Mouse (Mus musculus): ENCODE measurements at regions not wholly inside any gene's neighbourhood (a gene's known extent, or its start where the extent isn't known, plus 50 kb on each side); places are given as distances from the start of the nearest gene placed in this dataset.

- WGBS (ENCODE audit: insufficient replicate concordance), result 63% methylated on average over 2 of the region's 2 CpGs
- H3K4me2 ChIP-seq (ENCODE audit: low read depth, low read length), result no peak overlapping the region
Observed at GRCm38 (mm10) chr3:33902431-33902830, 58.3 kb upstream of the Ccdc39 start.

GRCm38 (mm10) chr3:33903326-33903725 lies 59.2 kb upstream of the Ccdc39 start:
- Histone ChIP-seq H3K4me1 (ENCODE audit: control insufficient read depth, low read depth, low read length) (no peaks in the 10 kb centered on the region), H3K9ac (ENCODE audit: low read depth, low read length) (no peak overlapping the region), H3K9me3 (replicated peaks; ENCODE audit: control insufficient read depth, low read length) (no peaks in the 10 kb centered on the region), H3K27ac (ENCODE audit: low read length) (no peak overlapping the region), H3K4me3 (ENCODE audit: low read depth, low read length) (no peak overlapping the region), H3K27me3 (ENCODE audit: control insufficient read depth, insufficient read depth, low read depth, low read length) (no peaks in the 10 kb centered on the region), H3K36me3 (ENCODE audit: control insufficient read depth, insufficient read depth) (no peaks in the 10 kb centered on the region), H3K4me2 (ENCODE audit: low read depth, low read length) (no peak overlapping the region)
- WGBS (ENCODE audit: insufficient replicate concordance), result 70% methylated on average over 8 of the region's 8 CpGs
- no peak for ATAC-seq (ENCODE audit: low read depth)

More at GRCm38 (mm10) chr3:33902431-33902830, 58.3 kb upstream of the Ccdc39 start:
- Histone ChIP-seq H3K27ac (ENCODE audit: low read length) (no peak overlapping the region), H3K4me3 (ENCODE audit: low read depth, low read length) (no peak overlapping the region), H3K9me3 (replicated peaks; ENCODE audit: control insufficient read depth, low read length) (no peaks in the 10 kb centered on the region), H3K9ac (ENCODE audit: low read depth, low read length) (no peak overlapping the region), H3K27me3 (ENCODE audit: control insufficient read depth, insufficient read depth, low read depth, low read length) (no peaks in the 10 kb centered on the region), H3K4me1 (ENCODE audit: control insufficient read depth, low read depth, low read length) (no peaks in the 10 kb centered on the region), H3K36me3 (ENCODE audit: control insufficient read depth, insufficient read depth) (no peaks in the 10 kb centered on the region)
- no peak for ATAC-seq (ENCODE audit: low read depth)

- H3K36me3 ChIP-seq (ENCODE audit: control insufficient read depth, insufficient read depth), result no peaks in the 10 kb centered on the region
- no peaks in the 10 kb centered on the region for H3K4me1 ChIP-seq (ENCODE audit: control insufficient read depth, low read depth, low read length)
- no peaks in the 10 kb centered on the region for H3K27me3 ChIP-seq (ENCODE audit: control insufficient read depth, insufficient read depth, low read depth, low read length)
- no peak overlapping the region for H3K9ac ChIP-seq (ENCODE audit: low read depth, low read length)
- H3K4me2 ChIP-seq (ENCODE audit: low read depth, low read length), result no peak overlapping the region
- ATAC-seq (ENCODE audit: low read depth), result no peak
- H3K27ac ChIP-seq (ENCODE audit: low read length), result no peak overlapping the region
- H3K4me3 ChIP-seq (ENCODE audit: low read depth, low read length), result no peak overlapping the region
- no peaks in the 10 kb centered on the region for H3K9me3 ChIP-seq (replicated peaks; ENCODE audit: control insufficient read depth, low read length)
- WGBS (ENCODE audit: insufficient replicate concordance), result 55% methylated on average over 4 of the region's 4 CpGs
Observed at GRCm38 (mm10) chr3:33903816-33904215, 59.7 kb upstream of the Ccdc39 start.

GRCm38 (mm10) chr3:33904854-33905678 lies 61.0 kb upstream of the Ccdc39 start:
- no peak for ATAC-seq (ENCODE audit: low read depth)
- WGBS (ENCODE audit: insufficient replicate concordance), result 52% methylated on average over 22 of the region's 22 CpGs
- H3K36me3 ChIP-seq (ENCODE audit: control insufficient read depth, insufficient read depth), result no peaks in the 10 kb centered on the region
- H3K4me2 ChIP-seq (ENCODE audit: low read depth, low read length), result no peak overlapping the region
- H3K27ac ChIP-seq (ENCODE audit: low read length), result no peak overlapping the region
- no peaks in the 10 kb centered on the region for H3K27me3 ChIP-seq (ENCODE audit: control insufficient read depth, insufficient read depth, low read depth, low read length)
- H3K9ac ChIP-seq (ENCODE audit: low read depth, low read length), result no peak overlapping the region
- H3K4me1 ChIP-seq (ENCODE audit: control insufficient read depth, low read depth, low read length), result no peaks in the 10 kb centered on the region
- no peak overlapping the region for H3K4me3 ChIP-seq (ENCODE audit: low read depth, low read length)
- H3K9me3 ChIP-seq (replicated peaks; ENCODE audit: control insufficient read depth, low read length), result no peaks in the 10 kb centered on the region

- no peaks in the 10 kb centered on the region for H3K36me3 ChIP-seq (ENCODE audit: control insufficient read depth, insufficient read depth)
- no peak overlapping the region for H3K4me2 ChIP-seq (ENCODE audit: low read depth, low read length)
- WGBS (ENCODE audit: insufficient replicate concordance), result 60% methylated on average over 5 of the region's 5 CpGs
- no peak overlapping the region for H3K27ac ChIP-seq (ENCODE audit: low read length)
- no peaks in the 10 kb centered on the region for H3K4me1 ChIP-seq (ENCODE audit: control insufficient read depth, low read depth, low read length)
- no peaks in the 10 kb centered on the region for H3K27me3 ChIP-seq (ENCODE audit: control insufficient read depth, insufficient read depth, low read depth, low read length)
- H3K9me3 ChIP-seq (replicated peaks; ENCODE audit: control insufficient read depth, low read length), result no peaks in the 10 kb centered on the region
- H3K9ac ChIP-seq (ENCODE audit: low read depth, low read length), result no peak overlapping the region
- no peak for ATAC-seq (ENCODE audit: low read depth)
- H3K4me3 ChIP-seq (ENCODE audit: low read depth, low read length), result no peak overlapping the region
Observed at GRCm38 (mm10) chr3:33905679-33906007, 61.5 kb upstream of the Ccdc39 start.

GRCm38 (mm10) chr3:33907061-33907460 lies 63.0 kb upstream of the Ccdc39 start:
- H3K36me3 ChIP-seq (ENCODE audit: control insufficient read depth, insufficient read depth), result no peaks in the 10 kb centered on the region
- no peak overlapping the region for H3K27ac ChIP-seq (ENCODE audit: low read length)
- H3K4me3 ChIP-seq (ENCODE audit: low read depth, low read length), result no peak overlapping the region
- H3K9ac ChIP-seq (ENCODE audit: low read depth, low read length), result no peak overlapping the region
- H3K27me3 ChIP-seq (ENCODE audit: control insufficient read depth, insufficient read depth, low read depth, low read length), result no peaks in the 10 kb centered on the region
- H3K4me2 ChIP-seq (ENCODE audit: low read depth, low read length), result no peak overlapping the region
- H3K4me1 ChIP-seq (ENCODE audit: control insufficient read depth, low read depth, low read length), result no peaks in the 10 kb centered on the region
- 62% methylated on average over 8 of the region's 8 CpGs for WGBS (ENCODE audit: insufficient replicate concordance)
- ATAC-seq (ENCODE audit: low read depth), result no peak
- no peaks in the 10 kb centered on the region for H3K9me3 ChIP-seq (replicated peaks; ENCODE audit: control insufficient read depth, low read length)

- no peak for ATAC-seq (ENCODE audit: low read depth)
Observed at GRCm38 (mm10) chr3:33911559-33911958, 67.4 kb upstream of the Ccdc39 start.

GRCm38 (mm10) chr3:33913470-33913869 lies 69.4 kb upstream of the Ccdc39 start:
- Histone ChIP-seq H3K9me3 (replicated peaks; ENCODE audit: control insufficient read depth, low read length) (no peaks in the 10 kb centered on the region), H3K4me2 (ENCODE audit: low read depth, low read length) (no peak overlapping the region), H3K36me3 (ENCODE audit: control insufficient read depth, insufficient read depth) (no peaks in the 10 kb centered on the region), H3K27me3 (ENCODE audit: control insufficient read depth, insufficient read depth, low read depth, low read length) (no peaks in the 10 kb centered on the region), H3K9ac (ENCODE audit: low read depth, low read length) (no peak overlapping the region), H3K4me1 (ENCODE audit: control insufficient read depth, low read depth, low read length) (no peaks in the 10 kb centered on the region), H3K27ac (ENCODE audit: low read length) (no peak overlapping the region), H3K4me3 (ENCODE audit: low read depth, low read length) (no peak overlapping the region)
- no peak for ATAC-seq (ENCODE audit: low read depth)
- 56% methylated on average over 5 of the region's 5 CpGs for WGBS (ENCODE audit: insufficient replicate concordance)

More at GRCm38 (mm10) chr3:33911559-33911958, 67.4 kb upstream of the Ccdc39 start:
- no peak overlapping the region for H3K4me2 ChIP-seq (ENCODE audit: low read depth, low read length)
- H3K4me1 ChIP-seq (ENCODE audit: control insufficient read depth, low read depth, low read length), result no peaks in the 10 kb centered on the region
- H3K36me3 ChIP-seq (ENCODE audit: control insufficient read depth, insufficient read depth), result no peaks in the 10 kb centered on the region
- no peaks in the 10 kb centered on the region for H3K9me3 ChIP-seq (replicated peaks; ENCODE audit: control insufficient read depth, low read length)
- WGBS (ENCODE audit: insufficient replicate concordance), result 72% methylated on average over 9 of the region's 9 CpGs
- no peaks in the 10 kb centered on the region for H3K27me3 ChIP-seq (ENCODE audit: control insufficient read depth, insufficient read depth, low read depth, low read length)
- no peak overlapping the region for H3K9ac ChIP-seq (ENCODE audit: low read depth, low read length)
- H3K4me3 ChIP-seq (ENCODE audit: low read depth, low read length), result no peak overlapping the region
- H3K27ac ChIP-seq (ENCODE audit: low read length), result no peak overlapping the region

GRCm38 (mm10) chr3:33914386-33914785 lies 70.3 kb upstream of the Ccdc39 start:
- no peak overlapping the region for H3K4me3 ChIP-seq (ENCODE audit: low read depth, low read length)
- H3K4me1 ChIP-seq (ENCODE audit: control insufficient read depth, low read depth, low read length), result no peaks in the 10 kb centered on the region
- H3K27me3 ChIP-seq (ENCODE audit: control insufficient read depth, insufficient read depth, low read depth, low read length), result no peaks in the 10 kb centered on the region
- no peak for ATAC-seq (ENCODE audit: low read depth)
- H3K27ac ChIP-seq (ENCODE audit: low read length), result no peak overlapping the region
- H3K4me2 ChIP-seq (ENCODE audit: low read depth, low read length), result no peak overlapping the region
- no peaks in the 10 kb centered on the region for H3K9me3 ChIP-seq (replicated peaks; ENCODE audit: control insufficient read depth, low read length)
- WGBS (ENCODE audit: insufficient replicate concordance), result 56% methylated on average over 9 of the region's 9 CpGs
- no peak overlapping the region for H3K9ac ChIP-seq (ENCODE audit: low read depth, low read length)
- H3K36me3 ChIP-seq (ENCODE audit: control insufficient read depth, insufficient read depth), result no peaks in the 10 kb centered on the region

Data from liver, embryonic 16.5 days (tissue).